Mouse (Mus musculus): ENCODE data around the gene Tbc1d10b. TPM values are rescaled to one million over a fixed set of nuclear protein-coding genes. Genes with fewer than 3 reads are reported as not detected.
A peak's percentile ranks its signal among the peaks of the same experiment; 100 is the strongest.
"Not testable (repeated sequence)": the region's sequence is repeated elsewhere in the genome, so short reads cannot be mapped to it uniquely, and the experiment has no call there.

Tbc1d10b gene
- total RNA-seq, 2 experiments from 2014 or later = 57.9 to 58.5 TPM

- DNase-seq (ENCODE audit: low spot score in 2 of 2) = peak in 1 of 2 experiments; percentile 27
Observed at GRCm38 (mm10) chr7:127207374-127208294, 634 bp downstream of the Tbc1d10b start.

- DNase-seq (ENCODE audit: low spot score in 2 of 2) = no peak
Observed at GRCm38 (mm10) chr7:127206606-127207005, 1.7 kb downstream of the Tbc1d10b start.

- DNase-seq (ENCODE audit: low spot score in 2 of 2) = no peak
Observed at GRCm38 (mm10) chr7:127196484-127196883, 11.8 kb downstream of the Tbc1d10b start.

- peak; percentile 81 to 92 for DNase-seq (ENCODE audit: low spot score in 2 of 2)
Observed at GRCm38 (mm10) chr7:127195544-127196295, 12.5 kb downstream of the Tbc1d10b start, which contains the start of gene Cd2bp2. Gene Cd2bp2 (minus strand): TSS chr7:127196050.

GRCm38 (mm10) chr7:127194633-127195029 is 13.6 kb downstream of the Tbc1d10b start:
- no peak for DNase-seq (ENCODE audit: low spot score in 2 of 2)

GRCm38 (mm10) chr7:127194011-127194632 is 14.1 kb downstream of the Tbc1d10b start:
- no peak for DNase-seq (ENCODE audit: low spot score in 2 of 2)

GRCm38 (mm10) chr7:127192989-127193388 is 15.3 kb downstream of the Tbc1d10b start:
- no peak for DNase-seq (ENCODE audit: low spot score in 2 of 2)

GRCm38 (mm10) chr7:127190672-127191071 is 17.6 kb downstream of the Tbc1d10b start:
- DNase-seq (ENCODE audit: low spot score in 2 of 2) = no peak

GRCm38 (mm10) chr7:127188305-127189276 is 19.7 kb downstream of the Tbc1d10b start:
- no peak for DNase-seq (ENCODE audit: low spot score in 2 of 2)

GRCm38 (mm10) chr7:127187351-127187750 is 20.9 kb downstream of the Tbc1d10b start:
- no peak for DNase-seq (ENCODE audit: low spot score in 2 of 2)

- DNase-seq (ENCODE audit: low spot score in 2 of 2) = no peak
Observed at GRCm38 (mm10) chr7:127185601-127186000, 22.7 kb downstream of the Tbc1d10b start.

GRCm38 (mm10) chr7:127184720-127185119 is 23.5 kb downstream of the Tbc1d10b start:
- no peak for DNase-seq (ENCODE audit: low spot score in 2 of 2)

- DNase-seq (ENCODE audit: low spot score in 2 of 2) = no peak
Observed at GRCm38 (mm10) chr7:127183828-127184227, 24.4 kb downstream of the Tbc1d10b start.

- DNase-seq (ENCODE audit: low spot score in 2 of 2) = no peak
Observed at GRCm38 (mm10) chr7:127183345-127183744, 24.9 kb downstream of the Tbc1d10b start.

- not testable (repeated sequence) for DNase-seq (ENCODE audit: low spot score in 2 of 2)
Observed at GRCm38 (mm10) chr7:127181724-127182123, 26.5 kb downstream of the Tbc1d10b start.

GRCm38 (mm10) chr7:127180783-127181182 is 27.5 kb downstream of the Tbc1d10b start:
- no peak for DNase-seq (ENCODE audit: low spot score in 2 of 2)

GRCm38 (mm10) chr7:127176937-127177336 is 31.3 kb downstream of the Tbc1d10b start:
- DNase-seq (ENCODE audit: low spot score in 2 of 2) = no peak

GRCm38 (mm10) chr7:127166501-127166900 is 41.8 kb downstream of the Tbc1d10b start:
- DNase-seq (ENCODE audit: low spot score in 2 of 2) = no peak

- DNase-seq (ENCODE audit: low spot score in 2 of 2) = no peak
Observed at GRCm38 (mm10) chr7:127165607-127166493, 42.4 kb downstream of the Tbc1d10b start.

All from adrenal gland, postnatal 4 days (tissue).